Mouse (Mus musculus): ENCODE measurements around the gene Zfp691.

Gene Zfp691

GRCm38 (mm10) chr4:119173851-119174453 lies at the start of gene Zfp691:
TSS of gene Zfp691 (minus strand) at chr4:119174195.
- DNase-seq (ENCODE audit: low read depth): peak; percentile 98

GRCm38 (mm10) chr4:119223696-119224095 lies 49.7 kb upstream of the Zfp691 start:
- peak; percentile 70 for DNase-seq (ENCODE audit: low read depth)

GRCm38 (mm10) chr4:119218169-119218568 lies 44.2 kb upstream of the Zfp691 start, which contains the start of gene Tmem269:
TSS of gene Tmem269 (minus strand) at chr4:119218217.
- DNase-seq (ENCODE audit: low read depth): no peak

- DNase-seq (ENCODE audit: low read depth): no peak
Observed at GRCm38 (mm10) chr4:119216667-119217066, 42.7 kb upstream of the Zfp691 start.

- DNase-seq (ENCODE audit: low read depth): peak; percentile 74
Observed at GRCm38 (mm10) chr4:119204672-119205071, 30.7 kb upstream of the Zfp691 start.

GRCm38 (mm10) chr4:119198105-119198504 lies 24.1 kb upstream of the Zfp691 start:
- no peak for DNase-seq (ENCODE audit: low read depth)

GRCm38 (mm10) chr4:119195582-119196320 lies 21.8 kb upstream of the Zfp691 start:
- DNase-seq (ENCODE audit: low read depth): peak; percentile 40

GRCm38 (mm10) chr4:119194909-119195581 lies 21.1 kb upstream of the Zfp691 start, which contains the start of gene Svbp:
TSS of gene Svbp (plus strand) at chr4:119195306.
- DNase-seq (ENCODE audit: low read depth): peak; percentile 91

GRCm38 (mm10) chr4:119192757-119193156 lies 18.8 kb upstream of the Zfp691 start:
- no peak for DNase-seq (ENCODE audit: low read depth)

- DNase-seq (ENCODE audit: low read depth): no peak
Observed at GRCm38 (mm10) chr4:119191273-119191672, 17.3 kb upstream of the Zfp691 start.

GRCm38 (mm10) chr4:119190618-119191017 lies 16.6 kb upstream of the Zfp691 start:
- peak; percentile 20 for DNase-seq (ENCODE audit: low read depth)

- DNase-seq (ENCODE audit: low read depth): no peak
Observed at GRCm38 (mm10) chr4:119189864-119190263, 15.9 kb upstream of the Zfp691 start, which contains the start of gene Ermap. TSS of gene Ermap (minus strand) at chr4:119190011.

- DNase-seq (ENCODE audit: low read depth): no peak
Observed at GRCm38 (mm10) chr4:119189392-119189791, 15.4 kb upstream of the Zfp691 start.

GRCm38 (mm10) chr4:119188060-119188785 lies 14.2 kb upstream of the Zfp691 start:
- DNase-seq (ENCODE audit: low read depth): no peak

- DNase-seq (ENCODE audit: low read depth): no peak
Observed at GRCm38 (mm10) chr4:119185771-119186170, 11.8 kb upstream of the Zfp691 start.

GRCm38 (mm10) chr4:119183525-119183924 lies 9.5 kb upstream of the Zfp691 start:
- DNase-seq (ENCODE audit: low read depth): no peak

- no peak for DNase-seq (ENCODE audit: low read depth)
Observed at GRCm38 (mm10) chr4:119181456-119181855, 7.5 kb upstream of the Zfp691 start.

- peak; percentile 41 for DNase-seq (ENCODE audit: low read depth)
Observed at GRCm38 (mm10) chr4:119180133-119180707, 6.2 kb upstream of the Zfp691 start.

GRCm38 (mm10) chr4:119178331-119178730 lies 4.3 kb upstream of the Zfp691 start:
- no peak for DNase-seq (ENCODE audit: low read depth)

- DNase-seq (ENCODE audit: low read depth): no peak
Observed at GRCm38 (mm10) chr4:119177702-119178101, 3.7 kb upstream of the Zfp691 start.

- DNase-seq (ENCODE audit: low read depth): peak; percentile 29
Observed at GRCm38 (mm10) chr4:119172919-119173650, 910 bp downstream of the Zfp691 start.

Measured in 416B (cell line).